Mouse (Mus musculus) G1E (cell line): ENCODE measurements around the gene Zan.

Experiments used
- CTCF ChIP-seq: IDR thresholded peaks from 2 replicates; pipeline ENCODE4 v1.5.1; 2012; ENCODE audit warnings: low read depth, low read length, inconsistent platforms, mixed read lengths
- GATA1 ChIP-seq: IDR thresholded peaks from 2 replicates; pipeline ENCODE4 v1.6.1; 2012; ENCODE audit warnings: borderline replicate concordance, low read length, inconsistent platforms, mixed read lengths
- POLR2AphosphoS5 ChIP-seq: IDR thresholded peaks from 2 replicates; pipeline ENCODE4 v1.6.1; 2012; ENCODE audit warnings: low read depth, low read length, inconsistent platforms; ENCODE audit not compliant: insufficient replicate concordance
- TAL1 ChIP-seq: conservative IDR thresholded peaks from 2 replicates; pipeline ENCODE4 v1.6.1; 2012; ENCODE audit warnings: low read depth, low read length, inconsistent platforms, mixed read lengths

GRCm38 (mm10) chr5:137337190-137337589 is 139.7 kb downstream of the Zan start:
- TF ChIP-seq CTCF (no peak), POLR2AphosphoS5 (no peak), GATA1 (no peak), TAL1 (no peak)
